Mouse (Mus musculus): ENCODE results near the gene Galnt10.

Galnt10 gene

DNA sequence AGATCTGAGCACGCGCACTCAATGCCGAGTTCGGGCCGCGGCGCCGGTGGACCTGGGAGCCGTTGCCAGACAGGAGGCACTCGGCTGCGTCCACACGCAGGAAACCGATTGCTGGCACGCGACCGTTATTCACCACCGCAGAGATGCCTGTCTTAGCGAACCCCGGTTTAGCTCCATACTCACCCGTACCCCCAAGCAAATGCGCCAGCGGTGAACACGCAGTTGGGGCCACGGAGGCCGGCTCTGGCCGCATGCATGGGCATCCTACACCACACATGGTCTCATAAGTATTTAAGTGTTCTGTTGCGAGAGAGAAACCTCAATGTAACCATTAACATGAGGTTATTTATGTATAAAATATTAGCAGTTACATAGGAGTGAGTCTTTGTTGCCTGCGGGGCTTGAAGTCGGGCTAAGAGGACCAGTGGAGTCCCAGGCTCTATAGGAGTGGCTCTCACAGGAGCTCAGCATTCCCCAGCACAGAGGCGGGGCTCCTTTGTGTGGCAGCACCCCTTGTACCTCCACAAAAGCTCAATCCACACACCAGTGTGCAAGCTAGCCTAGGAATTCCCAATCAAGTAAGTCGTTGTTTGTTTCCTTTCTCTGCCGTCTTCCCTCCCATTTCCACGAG, 182.8 kb downstream of the Galnt10 start:
- no peak for DNase-seq (ENCODE audit: low read depth)

DNA sequence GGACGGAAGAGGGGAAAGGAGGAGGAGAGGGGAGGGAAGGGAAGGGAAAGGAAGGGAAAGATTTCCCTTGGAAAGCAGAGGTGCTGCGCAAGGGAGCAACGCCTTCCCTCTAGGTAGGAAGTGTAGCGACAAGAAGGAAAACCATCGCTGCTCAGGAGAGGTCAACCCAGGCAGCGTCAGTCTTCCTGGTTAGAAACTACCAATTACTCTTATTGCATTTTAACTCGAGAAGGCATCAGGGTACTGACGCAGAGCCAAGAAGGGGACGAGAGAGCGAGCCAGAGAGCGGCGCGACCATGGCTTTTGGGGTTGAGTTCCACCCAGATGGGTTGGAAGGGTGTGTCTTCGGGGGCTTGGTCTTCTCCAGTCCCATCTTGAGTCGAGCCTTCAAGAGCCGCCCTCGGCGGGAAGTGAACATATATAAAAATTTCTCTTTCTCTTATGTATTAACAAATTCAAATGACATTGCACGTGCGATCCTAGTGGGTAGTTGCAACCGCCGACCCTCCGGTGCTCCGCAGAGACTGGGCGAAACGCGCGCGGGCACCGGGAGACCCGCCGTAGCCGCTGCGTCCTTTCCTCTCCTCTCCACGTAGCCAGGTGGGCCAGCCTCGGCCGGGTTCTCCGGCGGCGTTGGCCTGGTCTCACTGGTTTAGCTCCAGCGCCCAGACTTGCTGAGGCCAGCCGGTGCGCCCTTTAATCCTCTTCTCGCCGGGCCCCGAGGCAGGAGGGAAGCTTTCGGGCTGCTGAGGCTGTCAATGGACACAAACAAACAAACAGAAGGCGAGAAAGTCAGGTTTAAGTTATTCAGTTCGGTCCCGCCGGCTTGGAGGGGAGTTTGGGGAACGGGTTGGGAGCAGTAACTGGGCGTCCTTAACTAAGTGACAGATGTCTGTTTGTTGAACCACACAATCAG, 184.0 kb downstream of the Galnt10 start:
- no peak for DNase-seq (ENCODE audit: low read depth)

DNA sequence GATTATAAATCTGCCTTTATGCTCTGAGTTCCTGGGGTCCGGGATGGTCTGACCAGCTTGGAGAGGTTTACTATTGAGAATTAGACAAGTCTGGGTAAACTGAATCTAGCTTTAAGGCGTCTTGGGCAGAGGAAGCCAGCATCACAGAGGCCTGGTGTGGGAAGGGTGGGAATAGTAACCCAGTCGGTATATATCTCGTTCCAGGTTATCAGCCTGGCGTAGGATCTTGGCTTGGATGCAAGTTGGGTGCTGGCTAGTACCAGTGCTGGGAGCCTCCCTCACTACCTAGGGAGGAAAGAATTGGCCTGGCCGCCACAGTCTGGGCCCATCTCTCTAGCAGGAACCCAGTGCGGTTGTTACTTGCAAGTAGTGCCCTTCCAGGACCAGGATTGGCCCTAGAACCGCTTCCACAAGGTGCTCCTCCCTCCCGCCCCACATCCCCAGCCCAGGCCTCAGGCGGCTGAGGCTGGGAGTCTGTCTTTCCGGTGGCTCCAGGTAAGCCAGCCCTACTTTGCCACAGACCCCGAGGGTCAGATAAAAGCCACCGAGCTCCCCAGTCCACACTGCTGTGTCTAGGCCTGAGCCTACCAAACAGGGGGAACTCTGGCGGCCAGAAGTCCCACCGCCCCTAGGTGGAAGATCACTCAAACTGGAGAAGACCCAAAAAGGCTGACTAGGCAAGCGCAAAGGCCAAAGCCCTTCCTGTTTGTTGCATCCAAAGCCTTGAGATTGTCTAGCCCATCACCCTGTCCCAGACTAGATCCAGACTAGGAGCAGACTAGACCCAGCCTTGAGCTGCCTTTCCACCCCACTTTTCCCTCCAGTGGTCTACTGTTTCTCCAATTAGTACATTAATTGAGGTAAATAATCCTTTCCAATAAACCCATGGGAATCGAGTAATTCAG, 184.9 kb downstream of the Galnt10 start:
- no peak for DNase-seq (ENCODE audit: low read depth)

DNA sequence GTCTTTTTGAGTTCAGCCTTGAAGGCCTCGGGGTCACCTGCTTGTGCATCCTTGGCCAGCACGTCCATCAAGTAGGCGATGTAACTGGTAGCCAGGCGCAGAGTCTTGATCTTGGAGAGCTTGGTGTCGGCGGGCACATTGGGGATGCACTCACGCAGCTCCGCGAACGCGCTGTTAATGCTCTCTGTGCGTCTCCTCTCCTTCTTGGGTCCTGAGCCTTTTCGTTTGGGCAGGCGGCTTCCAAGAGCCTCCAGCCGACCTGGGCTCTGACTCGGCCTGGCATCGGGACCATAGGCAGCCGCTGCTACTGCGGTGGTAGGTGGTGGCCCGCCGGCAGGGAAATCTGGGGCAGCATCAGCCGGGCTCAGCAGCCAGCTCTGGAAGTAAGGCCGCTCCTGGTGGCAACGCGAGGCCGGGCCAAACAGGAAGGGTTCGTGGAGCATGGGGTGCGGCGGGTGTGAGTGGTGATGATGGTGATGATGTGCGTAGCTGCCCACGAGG, 186.1 kb downstream of the Galnt10 start:
- DNase-seq (ENCODE audit: low read depth) = no peak

DNA sequence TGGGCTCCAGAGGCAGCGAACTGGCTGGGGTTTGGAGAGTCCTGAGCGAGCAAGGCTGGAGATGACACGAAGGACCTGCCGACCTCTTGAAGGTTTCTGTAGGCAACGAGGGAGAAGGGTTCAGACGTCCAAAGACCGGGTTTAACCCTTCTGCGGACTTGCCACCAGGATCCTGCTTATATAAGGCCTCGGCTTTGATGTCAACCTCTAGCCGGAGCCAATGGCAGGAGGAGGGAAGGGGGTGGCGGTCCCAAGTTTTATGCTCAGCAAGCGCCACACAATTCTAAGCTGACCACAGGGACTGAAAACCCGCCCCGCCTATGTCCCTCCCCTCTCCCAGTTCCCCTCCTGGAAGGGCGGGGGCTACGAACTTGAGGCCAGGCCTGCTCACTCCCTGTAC, 186.6 kb downstream of the Galnt10 start:
- DNase-seq (ENCODE audit: low read depth) = no peak

DNA sequence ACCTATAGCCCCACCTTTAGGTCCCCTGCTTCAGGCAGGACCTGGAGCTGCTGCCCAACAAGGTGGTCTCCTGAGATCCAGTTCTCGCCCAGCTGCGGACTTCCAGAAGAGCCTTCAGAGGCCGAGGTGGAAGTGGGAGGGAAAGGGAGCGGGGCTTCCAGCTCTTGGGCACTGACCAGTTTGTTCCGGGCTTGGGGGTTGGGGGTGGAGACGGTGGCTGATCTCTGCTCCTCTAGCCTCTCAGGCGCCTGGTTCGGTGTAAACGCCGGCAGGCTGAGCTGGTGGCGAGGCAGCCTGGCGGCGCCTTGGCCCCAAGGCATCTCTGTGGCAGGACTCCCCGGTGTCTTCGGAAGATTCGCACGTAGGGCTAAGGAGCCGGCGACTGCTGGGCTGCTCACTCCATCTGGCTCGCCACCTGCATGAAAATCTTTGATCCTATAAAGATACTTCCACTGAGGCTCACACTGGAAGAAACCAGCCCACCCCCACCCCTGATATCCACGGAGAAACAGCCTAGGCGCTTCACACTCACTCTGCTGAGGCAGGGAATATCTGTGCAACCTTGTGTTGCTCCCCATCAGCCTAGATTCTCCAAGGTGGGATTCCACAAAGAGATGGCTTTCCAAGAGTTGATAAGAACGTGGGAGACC, 187.4 kb downstream of the Galnt10 start, which contains the start of gene Hand1:
Hand1 (minus strand) TSS at position 267 of the 650 bp plus-strand sequence.
- DNase-seq (ENCODE audit: low read depth) = no peak

DNA sequence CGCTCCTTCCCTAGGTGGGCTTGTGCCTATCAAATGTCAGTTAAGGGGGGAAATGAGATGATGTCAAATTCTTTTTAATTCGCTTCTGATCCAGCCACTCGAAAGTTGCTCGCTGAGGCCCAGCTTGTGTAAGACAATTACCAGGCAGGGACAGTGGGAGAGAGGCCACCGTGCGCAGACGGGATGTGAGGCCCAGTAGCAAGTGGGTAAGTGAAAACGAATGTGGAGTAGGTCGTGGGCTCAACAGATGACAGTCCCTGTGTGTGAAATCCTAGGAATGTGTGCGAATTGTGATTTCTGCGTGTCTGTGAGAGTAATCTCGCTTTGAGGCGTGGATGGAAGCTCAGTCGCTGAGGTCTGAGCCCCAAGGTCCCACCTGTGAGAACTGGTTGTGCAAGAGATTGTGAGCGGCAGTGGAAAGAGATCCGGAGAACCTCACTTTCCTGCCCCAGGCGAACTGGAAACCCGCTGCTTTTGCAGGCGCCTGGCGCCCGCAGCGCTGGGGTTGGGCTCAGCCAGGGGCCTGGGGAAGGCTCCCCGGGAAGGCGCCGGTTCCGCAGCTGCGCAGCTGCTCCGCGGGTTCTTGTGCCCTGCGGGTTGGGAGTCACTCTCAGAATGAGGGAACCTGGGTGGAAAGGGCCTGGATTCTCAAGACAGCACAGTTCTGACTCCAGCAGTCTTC, 188.2 kb downstream of the Galnt10 start:
- no peak for DNase-seq (ENCODE audit: low read depth)

DNA sequence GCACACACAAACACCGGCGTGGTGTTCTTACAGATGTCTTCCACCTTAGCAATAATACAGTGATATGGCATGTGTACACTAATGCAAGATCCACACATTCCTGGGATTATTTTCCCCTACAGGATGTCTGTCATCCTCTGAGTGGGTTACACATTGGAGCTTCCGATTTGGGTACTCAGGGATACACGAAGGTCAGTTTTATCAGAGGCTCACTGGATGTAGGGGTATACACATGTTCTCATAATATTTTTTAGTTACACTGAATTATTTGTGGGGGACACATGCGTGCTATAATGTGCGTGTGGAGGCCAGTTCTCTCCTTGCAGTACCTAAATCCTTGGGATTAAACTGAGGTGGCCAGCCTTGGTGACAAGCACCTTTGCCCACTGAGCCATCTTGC, 188.8 kb downstream of the Galnt10 start:
- no peak for DNase-seq (ENCODE audit: low read depth)

DNA sequence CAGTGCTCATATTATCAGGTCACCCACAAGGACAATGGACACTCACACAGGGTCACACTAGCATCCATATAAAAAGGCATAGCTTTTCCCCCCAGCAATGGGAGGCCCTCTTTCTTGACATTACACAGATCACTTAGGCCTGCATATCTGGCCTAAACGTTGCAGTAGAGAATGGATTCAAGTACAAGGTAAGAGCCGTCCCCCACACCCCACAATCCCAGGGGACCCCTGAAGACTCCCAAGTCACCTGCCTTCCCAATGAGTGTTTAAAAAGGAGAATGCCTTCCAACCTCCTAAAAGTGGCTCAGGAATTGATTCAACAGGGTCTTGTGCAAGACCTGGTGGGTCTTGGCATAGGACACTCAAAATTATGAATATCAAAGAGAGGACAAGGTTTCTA, 190.1 kb downstream of the Galnt10 start:
- no peak for DNase-seq (ENCODE audit: low read depth)

DNA sequence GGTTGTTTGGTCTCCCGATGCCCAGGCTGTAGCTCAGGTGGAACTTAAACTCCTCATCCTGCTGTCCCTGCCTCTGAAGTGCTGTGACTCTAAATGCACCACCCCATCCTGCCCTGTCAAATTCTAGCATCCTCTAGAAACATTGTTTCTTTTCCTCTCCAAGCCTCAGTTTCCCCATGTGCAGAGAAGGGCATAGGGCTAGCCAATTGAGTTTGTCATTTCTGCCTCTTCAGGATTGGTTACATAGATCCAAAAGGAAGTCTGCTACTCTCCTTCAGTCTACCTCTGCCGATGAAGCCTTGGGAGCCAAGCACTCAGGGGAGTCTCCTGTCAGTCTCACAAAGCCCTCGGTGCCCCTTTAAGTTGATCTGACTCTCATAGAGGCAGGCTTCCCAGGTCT, 190.7 kb downstream of the Galnt10 start:
- DNase-seq (ENCODE audit: low read depth) = no peak

DNA sequence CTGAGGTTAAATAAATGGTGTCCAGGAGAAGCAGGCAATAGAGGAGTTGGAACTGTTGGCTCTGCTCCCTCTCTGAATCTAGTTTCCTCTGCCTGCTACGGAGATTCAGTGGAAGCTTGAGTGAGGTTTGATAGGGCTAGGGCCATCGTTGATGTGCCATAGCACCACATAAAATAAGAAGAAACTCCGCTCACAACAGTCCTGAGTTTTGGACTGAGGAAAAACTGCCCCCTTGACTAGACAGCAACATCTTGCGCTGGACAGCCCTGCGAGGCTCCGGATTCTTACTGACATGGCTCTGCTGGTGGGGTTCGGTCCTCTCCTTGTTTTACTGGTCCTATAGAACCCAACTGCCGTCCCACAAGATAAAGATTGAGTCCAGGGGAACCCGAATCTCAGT, 191.2 kb downstream of the Galnt10 start:
- DNase-seq (ENCODE audit: low read depth) = no peak

Measured in NIH3T3 (cell line).